Mouse (Mus musculus) limb, embryonic 11.5 days (tissue): ENCODE data around the gene Gm40193. TPM values are rescaled to one million over a fixed set of nuclear protein-coding genes. Genes with fewer than 3 reads are reported as not detected.

ENCODE experiments used
- ATAC-seq: fragments of 200-750 bp; cut with Nextera tagmentation; 2 replicates; pipeline ENCODE4 v1.8.0; 2017; ENCODE audit warnings: low read depth; ENCODE audit not compliant: insufficient number of reproducible peaks, low FRiP score, low TSS enrichment
- DNase-seq: peaks from one replicate; pipeline ENCODE4 v3.0.0-alpha.2; 2015; ENCODE audit warnings: low spot score
- H3K27ac ChIP-seq: fragments of 300-500 bp; sonication (generic); replicated peaks from 2 replicates; pipeline ENCODE4 v1.5.1; 2014; ENCODE audit warnings: low read depth, mild to moderate bottlenecking, low read length
- H3K27me3 ChIP-seq: fragments of 300-500 bp; sonication (generic); 2 replicates; pipeline ENCODE4 v1.6.1; 2014; ENCODE audit warnings: mild to moderate bottlenecking, low read length, mixed read lengths; ENCODE audit not compliant: control insufficient read depth, insufficient read depth
- H3K36me3 ChIP-seq: fragments of 300-500 bp; sonication (generic); 2 replicates; pipeline ENCODE4 v1.6.1; 2014; ENCODE audit warnings: mild to moderate bottlenecking, low read length, moderate library complexity, mixed read lengths; ENCODE audit not compliant: control insufficient read depth, insufficient read depth
- H3K4me1 ChIP-seq: fragments of 300-500 bp; sonication (generic); 2 replicates; pipeline ENCODE4 v1.6.1; 2014; ENCODE audit warnings: low read length, mixed read lengths; ENCODE audit not compliant: control insufficient read depth, insufficient read depth
- H3K4me2 ChIP-seq: fragments of 300-500 bp; sonication (generic); 2 replicates; pipeline ENCODE4 v1.6.1; 2014; ENCODE audit warnings: low read depth, mild to moderate bottlenecking, moderate library complexity; ENCODE audit not compliant: severe bottlenecking
- H3K4me3 ChIP-seq: fragments of 300-500 bp; sonication (generic); 2 replicates; pipeline ENCODE4 v1.5.1; 2014; ENCODE audit warnings: low read depth, low read length
- H3K9ac ChIP-seq: fragments of 300-500 bp; sonication (generic); 2 replicates; pipeline ENCODE4 v1.6.1; 2014; ENCODE audit warnings: mild to moderate bottlenecking, low read length
- H3K9me3 ChIP-seq: fragments of 300-500 bp; sonication (generic); 2 replicates; pipeline ENCODE4 v1.6.1; 2016; ENCODE audit warnings: low read length; ENCODE audit not compliant: control insufficient read depth
- WGBS: fragments of 180-500 bp; shearing (Covaris S2); extraction: QIAGEN DNeasy Blood & Tissue Kit; methylation state at CpG from one replicate; pipeline ENCODE4 v1.1.7; 2014; 5-methylcytosine and 5-hydroxymethylcytosine counted together
- polyA plus RNA-seq: library from polyadenylated mRNA; unstranded; fragments of >200 nt; fragmentation: Nextera tagmentation; extraction: Ambion mirVana; gene quantifications from 2 replicates; pipeline ENCODE4 v1.2.1, GENCODE M21; 2014

The Gm40193 gene
- polyA plus RNA-seq, 1 experiment from 2014 or later, result not detected

DNA sequence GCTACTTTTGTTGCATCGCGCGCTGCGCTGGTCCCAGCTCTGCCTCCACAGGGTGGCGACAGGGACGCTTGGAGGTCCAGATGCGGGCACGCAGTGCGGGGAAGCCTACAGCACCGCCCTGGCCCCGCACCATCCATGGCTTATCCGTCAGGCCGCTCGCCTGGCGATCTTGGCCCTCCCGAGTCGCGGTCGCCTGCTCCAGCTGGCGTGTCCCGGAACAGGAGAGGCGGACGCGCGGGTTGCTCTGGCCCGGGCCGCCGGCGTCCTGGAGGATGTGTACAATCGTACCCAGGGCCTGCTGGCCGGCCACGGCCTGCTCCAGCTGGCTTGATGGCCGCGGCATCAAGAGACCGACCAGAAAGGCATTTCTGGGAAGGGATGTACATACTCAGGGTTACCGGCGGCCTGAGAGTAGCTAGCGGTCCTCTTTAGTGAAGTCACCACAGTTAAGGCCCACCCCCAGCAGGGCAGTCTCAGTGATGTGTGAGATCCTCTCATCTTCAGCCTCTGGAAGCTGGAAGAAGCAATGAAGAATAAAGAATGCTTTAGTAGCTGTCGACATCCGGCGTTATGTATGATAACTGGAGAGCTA, 12.5 kb downstream of the Gm40193 start:
- peak; percentile 63 for DNase-seq
- peak overlapping the region; percentile 19 for H3K4me3 ChIP-seq
- ATAC-seq, result no peak
- H3K4me2 ChIP-seq, result peak overlapping the region; percentile 43
- H3K4me1 ChIP-seq, result peaks cover 6% of the 10 kb centered on the region
- H3K9me3 ChIP-seq, result no peaks in the 10 kb centered on the region
- no peaks in the 10 kb centered on the region for H3K36me3 ChIP-seq
- WGBS, result 12% methylated on average over 41 of the region's 41 CpGs
- H3K27ac ChIP-seq, result no peak overlapping the region
- peak overlapping the region; percentile 71 for H3K9ac ChIP-seq
- no peaks in the 10 kb centered on the region for H3K27me3 ChIP-seq

DNA sequence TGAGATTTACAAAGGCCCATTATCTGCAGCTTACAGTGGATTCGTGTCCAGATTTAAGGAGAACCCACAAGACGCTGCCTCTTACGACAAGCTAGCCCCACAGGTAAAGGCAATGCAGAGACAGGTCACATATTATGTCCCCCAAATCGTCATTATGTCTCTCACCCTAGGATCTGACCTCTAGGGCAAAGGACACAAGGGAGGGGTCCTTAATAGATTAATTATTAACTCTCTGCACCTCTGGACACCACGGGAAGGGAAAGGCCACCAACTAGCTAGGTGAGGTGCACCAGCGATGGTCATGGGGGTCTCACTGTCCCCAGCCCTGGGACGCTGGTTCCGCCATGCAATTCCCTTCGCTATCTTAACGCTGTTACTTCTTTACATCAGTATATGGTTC, 13.8 kb downstream of the Gm40193 start, which contains the start of gene Gltpd2:
Gene Gltpd2, plus strand, starts transcription at position 274 of the 400 bp plus-strand sequence.
- H3K36me3 ChIP-seq, result no peaks in the 10 kb centered on the region
- H3K9ac ChIP-seq, result peak within 1 kb of the TSS; percentile 71
- no peak within 1 kb of the TSS for H3K27ac ChIP-seq
- no peak for ATAC-seq
- no peaks in the 10 kb centered on the region for H3K27me3 ChIP-seq
- H3K9me3 ChIP-seq, result no peaks in the 10 kb centered on the region
- H3K4me1 ChIP-seq, result peaks cover 6% of the 10 kb centered on the region
- peak within 1 kb of the TSS; percentile 19 for H3K4me3 ChIP-seq
- H3K4me2 ChIP-seq, result peak within 1 kb of the TSS; percentile 43
- 87% methylated on average over 10 of the region's 10 CpGs for WGBS
- DNase-seq, result no peak

- ATAC-seq (no peak), DNase-seq (no peak)
- Histone ChIP-seq H3K9me3 (no peaks in the 10 kb centered on the region), H3K4me2 (no peak overlapping the region), H3K27me3 (no peaks in the 10 kb centered on the region), H3K4me3 (no peak overlapping the region), H3K27ac (no peak overlapping the region), H3K36me3 (no peaks in the 10 kb centered on the region), H3K9ac (no peak overlapping the region), H3K4me1 (peaks cover 6% of the 10 kb centered on the region)
- 72% methylated on average over 1 of the region's 1 CpGs for WGBS
Measured at GRCm38 (mm10) chr11:70518436-70518835, 14.3 kb downstream of the Gm40193 start.

DNA sequence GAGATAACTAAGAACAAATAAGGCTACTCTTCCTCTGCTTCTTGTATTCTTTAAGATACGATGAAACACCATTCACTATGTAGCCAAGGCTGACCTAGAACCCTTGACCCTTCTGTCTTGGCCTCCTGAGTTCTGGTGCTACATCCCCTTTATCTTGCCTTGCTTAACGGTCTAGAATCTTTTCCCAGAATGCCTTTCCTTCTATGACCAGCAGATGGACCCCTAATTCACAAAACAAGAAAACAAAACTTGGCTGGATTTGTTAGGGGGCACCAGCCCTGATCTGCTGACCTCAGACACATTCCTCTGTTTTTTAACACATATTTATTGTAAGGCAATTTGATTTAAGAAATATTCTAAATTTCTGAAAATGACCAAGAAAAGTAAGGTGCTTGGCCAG, 16.4 kb downstream of the Gm40193 start:
- H3K27ac ChIP-seq, result no peak overlapping the region
- ATAC-seq (no peak), DNase-seq (peak; percentile 39)
- no peak overlapping the region for H3K4me3 ChIP-seq
- H3K9me3 ChIP-seq, result no peaks in the 10 kb centered on the region
- H3K27me3 ChIP-seq, result no peaks in the 10 kb centered on the region
- H3K4me2 ChIP-seq, result no peak overlapping the region
- no peak overlapping the region for H3K9ac ChIP-seq
- no peaks in the 10 kb centered on the region for H3K36me3 ChIP-seq
- WGBS, result 21% methylated on average over 2 of the region's 2 CpGs
- peaks cover 6% of the 10 kb centered on the region for H3K4me1 ChIP-seq

- Histone ChIP-seq H3K36me3 (no peaks in the 10 kb centered on the region), H3K27me3 (no peaks in the 10 kb centered on the region), H3K4me3 (no peak within 1 kb of the TSS), H3K4me1 (peaks cover 6% of the 10 kb centered on the region), H3K27ac (no peak within 1 kb of the TSS), H3K9ac (no peak within 1 kb of the TSS), H3K4me2 (no peak within 1 kb of the TSS), H3K9me3 (no peaks in the 10 kb centered on the region)
- WGBS, result 92% methylated on average over 7 of the region's 7 CpGs
- no peak for ATAC-seq
- DNase-seq, result no peak
Measured at GRCm38 (mm10) chr11:70514288-70514687, 18.5 kb downstream of the Gm40193 start, which contains the start of gene Vmo1. TSS of gene Vmo1 (minus strand) at chr11:70514616.

DNA sequence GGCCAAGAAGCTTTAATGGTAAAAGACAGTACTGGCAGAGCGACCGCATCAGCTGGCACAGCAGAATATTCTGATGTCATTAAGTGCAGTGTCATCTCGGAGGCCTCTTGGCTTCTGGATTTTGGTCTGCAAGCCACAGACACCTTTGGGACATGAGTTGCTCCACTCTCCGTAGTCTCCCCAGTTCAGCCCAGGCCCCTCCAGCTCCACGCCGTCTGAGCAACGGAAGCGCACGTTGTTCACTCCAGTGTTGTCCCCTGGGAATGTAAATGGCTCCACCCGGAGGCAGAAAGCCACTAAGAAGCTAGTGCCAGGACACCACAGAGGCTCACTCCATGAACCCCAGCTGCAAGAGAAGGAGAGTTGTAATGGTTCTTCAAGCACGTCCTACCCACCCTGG, 19.2 kb downstream of the Gm40193 start:
- Histone ChIP-seq H3K9me3 (no peaks in the 10 kb centered on the region), H3K4me3 (no peak overlapping the region), H3K4me1 (peaks cover 6% of the 10 kb centered on the region), H3K9ac (no peak overlapping the region), H3K36me3 (no peaks in the 10 kb centered on the region), H3K4me2 (no peak overlapping the region), H3K27me3 (no peaks in the 10 kb centered on the region), H3K27ac (no peak overlapping the region)
- DNase-seq (no peak), ATAC-seq (no peak)
- 64% methylated on average over 11 of the region's 11 CpGs for WGBS

DNA sequence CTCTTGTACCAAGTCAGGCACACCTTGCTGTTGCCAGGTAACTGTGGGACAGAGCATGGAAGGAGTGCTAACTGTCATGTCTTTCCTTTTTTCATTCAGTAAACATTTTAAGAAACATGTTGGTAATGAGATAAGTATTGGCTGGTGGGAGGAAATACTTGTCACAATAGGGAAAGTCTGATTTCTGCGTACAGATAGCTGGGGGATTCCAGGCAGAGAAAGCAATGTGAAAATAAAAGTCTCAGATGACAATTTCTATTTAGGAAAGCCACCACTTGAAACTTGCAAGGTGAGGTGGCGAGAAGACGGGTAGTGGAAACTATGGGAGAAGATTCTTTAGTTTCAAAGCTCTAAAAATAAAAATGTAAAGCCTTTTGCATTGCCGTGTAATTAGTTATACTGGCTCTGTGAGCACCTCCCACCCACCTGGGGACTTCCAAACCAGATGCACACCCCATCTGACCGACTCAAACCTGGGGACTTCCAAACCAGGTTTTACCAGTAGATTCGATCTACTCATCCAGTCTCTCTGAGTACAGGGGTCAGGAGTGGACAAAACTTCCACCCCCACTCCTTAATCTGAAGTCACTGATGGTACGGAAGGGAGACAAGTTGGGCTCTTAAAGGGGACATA, 19.9 kb downstream of the Gm40193 start:
- DNase-seq, result no peak
- no peak for ATAC-seq
- no peaks in the 10 kb centered on the region for H3K36me3 ChIP-seq
- H3K27ac ChIP-seq, result no peak overlapping the region
- no peak overlapping the region for H3K4me3 ChIP-seq
- 82% methylated on average over 7 of the region's 7 CpGs for WGBS
- H3K4me1 ChIP-seq, result peaks cover 6% of the 10 kb centered on the region
- no peaks in the 10 kb centered on the region for H3K9me3 ChIP-seq
- H3K4me2 ChIP-seq, result no peak overlapping the region
- no peak overlapping the region for H3K9ac ChIP-seq
- no peaks in the 10 kb centered on the region for H3K27me3 ChIP-seq

- peaks cover 6% of the 10 kb centered on the region for H3K4me1 ChIP-seq
- H3K9me3 ChIP-seq, result no peaks in the 10 kb centered on the region
- WGBS, result 91% methylated on average over 7 of the region's 7 CpGs
Measured at GRCm38 (mm10) chr11:70511825-70512224, 20.9 kb downstream of the Gm40193 start.

More at GRCm38 (mm10) chr11:70511825-70512224, 20.9 kb downstream of the Gm40193 start:
- Histone ChIP-seq H3K9ac (no peak overlapping the region), H3K36me3 (no peaks in the 10 kb centered on the region), H3K27ac (no peak overlapping the region), H3K27me3 (no peaks in the 10 kb centered on the region), H3K4me2 (no peak overlapping the region), H3K4me3 (no peak overlapping the region)
- DNase-seq, result no peak
- no peak for ATAC-seq
